Mouse (Mus musculus) hematopoietic stem cell, adult 5-6 weeks (primary cell): ENCODE data around the gene Igsf21. TPM values are rescaled to one million over a fixed set of nuclear protein-coding genes. Genes with fewer than 3 reads are reported as not detected.
A peak's percentile ranks its signal among the peaks of the same experiment; 100 is the strongest.

Source experiments
- ATAC-seq, 2 experiments: fragments of 125-278 bp in 1 of 2; replicated peaks in 1 of 2; 2 replicates each; pipeline ENCODE4 v1.8.0; 2016 to 2017; ENCODE audit warnings: inconsistent platforms in 2 of 2, mild to moderate bottlenecking in 2 of 2, moderate number of reproducible peaks in 2 of 2, low read depth in 1 of 2, moderate TSS enrichment in 1 of 2; ENCODE audit not compliant: low FRiP score in 2 of 2, poor library complexity in 2 of 2, severe bottlenecking in 2 of 2, insufficient read depth in 1 of 2, low TSS enrichment in 1 of 2
- total RNA-seq: library from RNA; stranded (forward); fragments of 172-1452, 232-1000 nt; gene quantifications from 2 replicates; pipeline ENCODE4 v1.2.3, GENCODE M21; 2017

Gene Igsf21
- total RNA-seq, 1 experiment from 2014 or later, result not detected

GRCm38 (mm10) chr4:140129553-140130275, 116.9 kb downstream of the Igsf21 start:
- ATAC-seq, result no peak

- no peak for ATAC-seq
Observed at GRCm38 (mm10) chr4:140128116-140128515, 118.5 kb downstream of the Igsf21 start.

GRCm38 (mm10) chr4:140125806-140126205, 120.8 kb downstream of the Igsf21 start:
- no peak for ATAC-seq

- ATAC-seq, result peak; percentile 56 to 59; a peak in 2 of 4 replicates
Observed at GRCm38 (mm10) chr4:140122534-140122933, 124.0 kb downstream of the Igsf21 start.

- no peak for ATAC-seq
Observed at GRCm38 (mm10) chr4:140117275-140117691, 129.3 kb downstream of the Igsf21 start.

- ATAC-seq, result no peak
Observed at GRCm38 (mm10) chr4:140115756-140116155, 130.8 kb downstream of the Igsf21 start.

- ATAC-seq, result no peak
Observed at GRCm38 (mm10) chr4:140115053-140115452, 131.5 kb downstream of the Igsf21 start.

GRCm38 (mm10) chr4:140113690-140114475, 132.7 kb downstream of the Igsf21 start:
- ATAC-seq, result no peak

- ATAC-seq, result no peak
Observed at GRCm38 (mm10) chr4:140109626-140109948, 137.0 kb downstream of the Igsf21 start.

GRCm38 (mm10) chr4:140108871-140109625, 137.5 kb downstream of the Igsf21 start:
- no peak for ATAC-seq

- ATAC-seq, result no peak
Observed at GRCm38 (mm10) chr4:140107161-140107560, 139.4 kb downstream of the Igsf21 start.

GRCm38 (mm10) chr4:140104795-140105194, 141.8 kb downstream of the Igsf21 start:
- no peak for ATAC-seq

GRCm38 (mm10) chr4:140103341-140104027, 143.1 kb downstream of the Igsf21 start:
- no peak for ATAC-seq

- ATAC-seq, result no peak
Observed at GRCm38 (mm10) chr4:140102581-140103200, 143.9 kb downstream of the Igsf21 start.

- 0 out of 4 replicates have a peak, but pooled peaks have one; percentile 20 to 24 for ATAC-seq
Observed at GRCm38 (mm10) chr4:140101106-140101505, 145.5 kb downstream of the Igsf21 start.

- no peak for ATAC-seq
Observed at GRCm38 (mm10) chr4:140100141-140100540, 146.4 kb downstream of the Igsf21 start.

- ATAC-seq, result no peak
Observed at GRCm38 (mm10) chr4:140096283-140096682, 150.3 kb downstream of the Igsf21 start.
